Comparison of ENCODE assay signal across 25 mouse cellular contexts in the genomic region with DNA sequence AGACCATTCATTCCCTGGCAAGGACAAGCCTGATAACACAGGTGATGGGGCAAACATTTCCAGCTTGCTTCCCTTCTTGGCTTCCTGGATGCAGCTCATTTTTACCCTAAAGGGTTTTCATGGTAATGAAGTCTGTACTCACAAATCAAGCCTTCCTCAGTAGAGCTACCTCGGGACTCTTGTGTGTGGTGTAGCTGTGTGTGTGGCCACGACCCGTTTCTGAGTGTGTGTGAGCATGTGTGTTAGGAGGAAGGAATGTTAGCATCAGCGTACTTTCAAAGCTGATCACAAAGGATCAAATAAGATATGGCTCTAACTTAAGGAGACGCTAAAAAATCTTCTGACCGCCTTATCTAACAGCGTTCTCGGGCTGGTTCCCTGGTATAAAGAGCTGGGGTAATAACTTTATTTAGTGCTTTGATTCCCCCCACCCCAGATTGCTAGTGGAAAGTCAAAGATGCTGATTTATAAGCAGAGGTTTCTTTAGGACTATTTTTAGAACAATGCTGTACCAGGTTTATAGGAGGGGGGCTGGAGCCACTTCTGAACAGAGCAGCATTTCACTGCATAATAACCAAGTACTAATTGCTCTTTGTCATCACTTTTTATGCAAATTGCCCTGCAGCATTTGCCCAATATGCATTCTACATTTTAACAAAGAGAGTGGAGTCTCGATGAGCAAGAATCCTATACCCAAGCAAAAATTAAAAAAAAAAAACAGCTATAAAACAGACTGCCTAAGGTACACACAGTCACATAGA. TPM values are rescaled to one million over a fixed set of nuclear protein-coding genes. Genes with fewer than 3 reads are reported as not detected.
A peak's percentile ranks its signal among the peaks of the same experiment; 100 is the strongest.
DNase-seq lines count a peak whose midpoint lies in the region; ATAC-seq lines count a peak whose summit lies in the region.
"Had no signal": no experiment of that assay in that cellular context is flagged by ENCODE, and none has a peak within 500 bp of the region (broad histone marks: within the 10 kb centered on the region; RNA-seq: fewer than 3 reads in every experiment).

No protein-coding gene starts in this region.

- no peaks in the 10 kb centered on the region for H3K36me3 ChIP-seq in hindbrain, embryonic 13.5 days
- H3K36me3 ChIP-seq in hindbrain, embryonic 11.5 days (ENCODE audit: control insufficient read depth, insufficient read depth, low read length) = no peaks in the 10 kb centered on the region
- no peaks in the 10 kb centered on the region for H3K36me3 ChIP-seq in neural tube, embryonic 13.5 days
- no peaks in the 10 kb centered on the region for H3K36me3 ChIP-seq in forebrain, embryonic 15.5 days
- no peaks in the 10 kb centered on the region for H3K36me3 ChIP-seq in neural tube, embryonic 15.5 days
- H3K36me3 ChIP-seq: embryonic facial prominence, embryonic 13.5 days; G1E; heart, embryonic 12.5 days; midbrain, embryonic 10.5 days; neural tube, embryonic 12.5 days had no signal

- peak overlapping the region; percentile 58 for H3K27ac ChIP-seq in hindbrain, embryonic 13.5 days
- no peak overlapping the region for H3K27ac ChIP-seq in hindbrain, embryonic 11.5 days (ENCODE audit: low read depth, low read length)
- H3K27ac ChIP-seq in neural tube, embryonic 13.5 days (replicated peaks) = peak overlapping the region; percentile 69
- peak overlapping the region; percentile 79 for H3K27ac ChIP-seq in forebrain, embryonic 15.5 days (replicated peaks)
- peak overlapping the region; percentile 33; the same call in 1 of the 2 replicates for H3K27ac ChIP-seq in neural tube, embryonic 15.5 days (replicated peaks)
- H3K27ac ChIP-seq: embryonic facial prominence, embryonic 13.5 days; midbrain, embryonic 10.5 days; neural tube, embryonic 12.5 days had no signal

- H3K9me3 ChIP-seq in hindbrain, embryonic 13.5 days = no peaks in the 10 kb centered on the region
- H3K9me3 ChIP-seq in hindbrain, embryonic 11.5 days (ENCODE audit: control insufficient read depth, low read length) = no peaks in the 10 kb centered on the region
- H3K9me3 ChIP-seq in neural tube, embryonic 13.5 days = no peaks in the 10 kb centered on the region
- H3K9me3 ChIP-seq in forebrain, embryonic 15.5 days = no peaks in the 10 kb centered on the region
- H3K9me3 ChIP-seq in neural tube, embryonic 15.5 days (replicated peaks) = no peaks in the 10 kb centered on the region
- H3K9me3 ChIP-seq: embryonic facial prominence, embryonic 13.5 days; G1E; heart, embryonic 12.5 days; midbrain, embryonic 10.5 days; neural tube, embryonic 12.5 days had no signal

- WGBS in hindbrain, embryonic 13.5 days = 70% methylated on average over 9 of the region's 9 CpGs
- WGBS in hindbrain, embryonic 11.5 days = 88% methylated on average over 9 of the region's 9 CpGs
- 44% methylated on average over 9 of the region's 9 CpGs for WGBS in neural tube, embryonic 13.5 days
- 40% methylated on average over 9 of the region's 9 CpGs for WGBS in forebrain, embryonic 15.5 days
- WGBS in neural tube, embryonic 15.5 days = 30% methylated on average over 9 of the region's 9 CpGs

- DNase-seq in hindbrain, embryonic 11.5 days (ENCODE audit: low spot score) = no peak
- no peak for DNase-seq in neural tube, embryonic 10.5 days (ENCODE audit: extremely low spot score, low spot score)
- DNase-seq in urinary bladder, adult 18-20 months (ENCODE audit: low spot score in 2 of 2) = no peak
- DNase-seq: adrenal gland, adult 2 months; B cell, adult 2 months; cerebellum, adult 18-20 months; cerebellum, postnatal 25 days; heart, postnatal 14 days; kidney, adult 18-20 months; kidney, postnatal 4 days; thymus, adult 2 months; thymus, postnatal 4 days had no signal

- peaks cover 18% of the 10 kb centered on the region for H3K4me1 ChIP-seq in hindbrain, embryonic 13.5 days (replicated peaks)
- no peaks in the 10 kb centered on the region for H3K4me1 ChIP-seq in hindbrain, embryonic 11.5 days (replicated peaks; ENCODE audit: control insufficient read depth, insufficient read depth, low read length)
- H3K4me1 ChIP-seq in neural tube, embryonic 13.5 days (replicated peaks) = peaks cover 21% of the 10 kb centered on the region
- peaks cover 14% of the 10 kb centered on the region for H3K4me1 ChIP-seq in forebrain, embryonic 15.5 days
- peaks cover 16% of the 10 kb centered on the region for H3K4me1 ChIP-seq in neural tube, embryonic 15.5 days

- no peaks in the 10 kb centered on the region for H3K27me3 ChIP-seq in hindbrain, embryonic 13.5 days
- H3K27me3 ChIP-seq in hindbrain, embryonic 11.5 days (ENCODE audit: control insufficient read depth, insufficient read depth, low read length) = no peaks in the 10 kb centered on the region
- H3K27me3 ChIP-seq in neural tube, embryonic 13.5 days = no peaks in the 10 kb centered on the region
- H3K27me3 ChIP-seq in forebrain, embryonic 15.5 days = no peaks in the 10 kb centered on the region
- no peaks in the 10 kb centered on the region for H3K27me3 ChIP-seq in neural tube, embryonic 15.5 days (replicated peaks)
- H3K27me3 ChIP-seq: CH12.LX; embryonic facial prominence, embryonic 13.5 days; heart, embryonic 12.5 days; neural tube, embryonic 12.5 days had no signal

- H3K4me2 ChIP-seq in hindbrain, embryonic 13.5 days = no peak overlapping the region
- no peak overlapping the region for H3K4me2 ChIP-seq in hindbrain, embryonic 11.5 days (replicated peaks; ENCODE audit: low read depth, low read length)
- H3K4me2 ChIP-seq in neural tube, embryonic 13.5 days = no peak overlapping the region
- no peak overlapping the region for H3K4me2 ChIP-seq in forebrain, embryonic 15.5 days (replicated peaks)
- no peak overlapping the region for H3K4me2 ChIP-seq in neural tube, embryonic 15.5 days
- H3K4me2 ChIP-seq: embryonic facial prominence, embryonic 13.5 days; heart, embryonic 12.5 days; neural tube, embryonic 12.5 days had no signal

- H3K9ac ChIP-seq in hindbrain, embryonic 13.5 days = no peak overlapping the region
- no peak overlapping the region for H3K9ac ChIP-seq in hindbrain, embryonic 11.5 days (ENCODE audit: low read depth, low read length)
- peak overlapping the region; percentile 22; the same call in 1 of the 2 replicates for H3K9ac ChIP-seq in neural tube, embryonic 13.5 days
- no peak overlapping the region for H3K9ac ChIP-seq in forebrain, embryonic 15.5 days (replicated peaks)
- H3K9ac ChIP-seq in neural tube, embryonic 15.5 days (replicated peaks) = no peak overlapping the region
- H3K9ac ChIP-seq: embryonic facial prominence, embryonic 13.5 days; heart, embryonic 12.5 days; neural tube, embryonic 12.5 days had no signal

- no peak; the same call in 1 of the 2 replicates for ATAC-seq in hindbrain, embryonic 13.5 days (ENCODE audit: low FRiP score)
- no peak for ATAC-seq in hindbrain, embryonic 11.5 days (ENCODE audit: low FRiP score)
- ATAC-seq in neural tube, embryonic 13.5 days (ENCODE audit: low read depth) = peak; percentile 34
- peak; percentile 81 for ATAC-seq in forebrain, embryonic 15.5 days (replicated peaks)
- ATAC-seq in neural tube, embryonic 15.5 days (ENCODE audit: low FRiP score) = peak; percentile 58; the same call in 1 of the 2 replicates
- ATAC-seq: inflammation-experienced regulatory T-cells, adult 6 months; lung, postnatal 0 days had no signal

- no peak overlapping the region for H3K4me3 ChIP-seq in hindbrain, embryonic 13.5 days
- H3K4me3 ChIP-seq in hindbrain, embryonic 11.5 days (ENCODE audit: low read depth, low read length) = no peak overlapping the region
- no peak overlapping the region for H3K4me3 ChIP-seq in neural tube, embryonic 13.5 days
- no peak overlapping the region for H3K4me3 ChIP-seq in forebrain, embryonic 15.5 days
- no peak overlapping the region for H3K4me3 ChIP-seq in neural tube, embryonic 15.5 days (replicated peaks)
- H3K4me3 ChIP-seq: embryonic facial prominence, embryonic 13.5 days; erythroblast, embryonic 14.5 days; heart, embryonic 12.5 days; midbrain, embryonic 10.5 days; neural tube, embryonic 12.5 days had no signal

RNA-seq across cellular contexts. Expression of gene Bach2, which starts 28.0 kb away (rescaled TPM):
- 28.5 and 29.4 TPM in 2 replicates for polyA plus RNA-seq in hindbrain, embryonic 13.5 days (2015; fragmentation: Nextera tagmentation; extraction: Ambion mirVana)
- polyA plus RNA-seq in hindbrain, embryonic 11.5 days (2014; fragmentation: Nextera tagmentation; extraction: Ambion mirVana) = 23.8 and 23.9 TPM in 2 replicates
- 31.5 and 37.7 TPM in 2 replicates for polyA plus RNA-seq in neural tube, embryonic 13.5 days (2015; fragmentation: Nextera tagmentation; extraction: Ambion mirVana)
- 33.8 and 34.9 TPM in 2 replicates for polyA plus RNA-seq in forebrain, embryonic 15.5 days (2015; fragmentation: Nextera tagmentation; extraction: Ambion mirVana)
- polyA plus RNA-seq in neural tube, embryonic 15.5 days (2015; fragmentation: Nextera tagmentation; extraction: Ambion mirVana) = 19.0 and 24.3 TPM in 2 replicates
- polyA plus RNA-seq: G1E had no signal

Comparison
In these comparisons a context has a peak if more than half of its experiments do, and no peak if none do; other contexts are left out.
1. ATAC-seq: peak in neural tube, embryonic 13.5 days (single experiment), forebrain, embryonic 15.5 days (single experiment) and neural tube, embryonic 15.5 days (single experiment); none in hindbrain, embryonic 13.5 days (single experiment) and hindbrain, embryonic 11.5 days (single experiment).